Mouse (Mus musculus) intestine, embryonic 14.5 days (tissue): ENCODE results near the gene Tecr. TPM values are rescaled to one million over a fixed set of nuclear protein-coding genes. Genes with fewer than 3 reads are reported as not detected.

Experiments
- ATAC-seq: fragments of 200-750 bp; cut with Nextera tagmentation; replicated peaks from 2 replicates; pipeline ENCODE4 v1.8.0; 2017; ENCODE audit warnings: low read depth, moderate number of reproducible peaks, moderate TSS enrichment, moderate library complexity; ENCODE audit not compliant: low FRiP score, low TSS enrichment
- DNase-seq: peaks from one replicate; pipeline ENCODE4 v3.0.0-alpha.2; 2018; ENCODE audit warnings: low spot score
- H3K27ac ChIP-seq: fragments of 300-500 bp; sonication (generic); 2 replicates; pipeline ENCODE4 v1.5.1; 2014; ENCODE audit warnings: low read depth, mild to moderate bottlenecking, control low read depth
- H3K27me3 ChIP-seq: fragments of 300-500 bp; sonication (generic); replicated peaks from 2 replicates; pipeline ENCODE4 v1.6.1; 2014; ENCODE audit warnings: low read length, control low read depth; ENCODE audit not compliant: control insufficient read depth, insufficient read depth
- H3K36me3 ChIP-seq: fragments of 300-500 bp; sonication (generic); 2 replicates; pipeline ENCODE4 v1.6.1; 2014; ENCODE audit warnings: low read length, control low read depth; ENCODE audit not compliant: control insufficient read depth, insufficient read depth
- H3K4me1 ChIP-seq: fragments of 300-500 bp; sonication (generic); replicated peaks from 2 replicates; pipeline ENCODE4 v1.6.1; 2014; ENCODE audit warnings: low read length, control low read depth, mixed read lengths; ENCODE audit not compliant: control insufficient read depth, insufficient read depth
- H3K4me2 ChIP-seq: fragments of 300-500 bp; sonication (generic); 2 replicates; pipeline ENCODE4 v1.6.1; 2014; ENCODE audit warnings: low read length
- H3K4me3 ChIP-seq: fragments of 300-500 bp; sonication (generic); 2 replicates; pipeline ENCODE4 v1.5.1; 2014; ENCODE audit warnings: low read depth, low read length, control low read depth, mixed read lengths
- H3K9ac ChIP-seq: fragments of 300-500 bp; sonication (generic); 2 replicates; pipeline ENCODE4 v1.6.1; 2014; ENCODE audit warnings: mild to moderate bottlenecking, low read length
- H3K9me3 ChIP-seq: fragments of 300-500 bp; sonication (generic); 2 replicates; pipeline ENCODE4 v1.6.1; 2016; ENCODE audit warnings: low read length, control low read depth; ENCODE audit not compliant: control insufficient read depth
- WGBS: fragments of 180-500 bp; shearing (Covaris S2); extraction: QIAGEN DNeasy Blood & Tissue Kit; methylation state at CpG from one replicate; pipeline ENCODE4 v1.1.7; 2014; 5-methylcytosine and 5-hydroxymethylcytosine counted together
- polyA plus RNA-seq: library from polyadenylated mRNA; unstranded; fragments of >200 nt; fragmentation: Nextera tagmentation; extraction: Ambion mirVana; gene quantifications from 2 replicates; pipeline ENCODE4 v1.2.1, GENCODE M21; 2014

The Tecr gene
- polyA plus RNA-seq, 1 experiment from 2014 or later, result 660 TPM

GRCm38 (mm10) chr8:83583236-83583635 is 24.5 kb downstream of the Tecr start:
- Histone ChIP-seq H3K4me2 (no peak overlapping the region), H3K9me3 (no peaks in the 10 kb centered on the region), H3K9ac (no peak overlapping the region), H3K4me3 (no peak overlapping the region), H3K27me3 (no peaks in the 10 kb centered on the region), H3K4me1 (0 out of 2 replicates have a peak, but pooled peaks cover 5% of the 10 kb centered on the region), H3K27ac (no peak overlapping the region), H3K36me3 (peaks cover 15% of the 10 kb centered on the region; the same call in 1 of the 2 replicates)
- ATAC-seq, result no peak
- 83% methylated on average over 15 of the region's 15 CpGs for WGBS
- DNase-seq, result no peak

- no peak overlapping the region for H3K27ac ChIP-seq
- H3K4me3 ChIP-seq, result no peak overlapping the region
- H3K4me1 ChIP-seq, result peaks cover 9% of the 10 kb centered on the region; the same call in 1 of the 2 replicates
- no peaks in the 10 kb centered on the region for H3K9me3 ChIP-seq
- WGBS, result 87% methylated on average over 8 of the region's 8 CpGs
- H3K4me2 ChIP-seq, result no peak overlapping the region
- ATAC-seq, result no peak
- no peak overlapping the region for H3K9ac ChIP-seq
- no peaks in the 10 kb centered on the region for H3K27me3 ChIP-seq
- peaks cover 15% of the 10 kb centered on the region; the same call in 1 of the 2 replicates for H3K36me3 ChIP-seq
- DNase-seq, result no peak
Measured at GRCm38 (mm10) chr8:83582226-83582625, 25.5 kb downstream of the Tecr start.

- WGBS, result 91% methylated on average over 8 of the region's 8 CpGs
- H3K4me2 ChIP-seq, result no peak overlapping the region
- no peaks in the 10 kb centered on the region for H3K27me3 ChIP-seq
- no peak overlapping the region for H3K4me3 ChIP-seq
- DNase-seq, result peak; percentile 47
- no peak for ATAC-seq
- H3K9me3 ChIP-seq, result no peaks in the 10 kb centered on the region
- no peak overlapping the region for H3K27ac ChIP-seq
- peaks cover 19% of the 10 kb centered on the region; the same call in 1 of the 2 replicates for H3K4me1 ChIP-seq
- no peak overlapping the region for H3K9ac ChIP-seq
- peaks cover 13% of the 10 kb centered on the region; the same call in 1 of the 2 replicates for H3K36me3 ChIP-seq
Measured at GRCm38 (mm10) chr8:83580826-83581225, 26.9 kb downstream of the Tecr start.

- H3K9me3 ChIP-seq, result no peaks in the 10 kb centered on the region
- H3K4me1 ChIP-seq, result peaks cover 19% of the 10 kb centered on the region; the same call in 1 of the 2 replicates
- no peak overlapping the region for H3K27ac ChIP-seq
- no peak overlapping the region for H3K4me3 ChIP-seq
- DNase-seq (peak; percentile 44), ATAC-seq (no peak)
- no peak overlapping the region for H3K4me2 ChIP-seq
- H3K9ac ChIP-seq, result no peak overlapping the region
- H3K27me3 ChIP-seq, result no peaks in the 10 kb centered on the region
- peaks cover 10% of the 10 kb centered on the region; the same call in 1 of the 2 replicates for H3K36me3 ChIP-seq
- 86% methylated on average over 8 of the region's 8 CpGs for WGBS
Measured at GRCm38 (mm10) chr8:83579676-83580075, 28.1 kb downstream of the Tecr start.

- Histone ChIP-seq H3K9ac (no peak overlapping the region), H3K4me1 (peaks cover 19% of the 10 kb centered on the region; the same call in 1 of the 2 replicates), H3K27me3 (no peaks in the 10 kb centered on the region), H3K4me3 (no peak overlapping the region), H3K27ac (no peak overlapping the region), H3K4me2 (no peak overlapping the region), H3K36me3 (peaks cover 9% of the 10 kb centered on the region), H3K9me3 (no peaks in the 10 kb centered on the region)
- WGBS, result 69% methylated on average over 17 of the region's 17 CpGs
- DNase-seq, result peak; percentile 51
- ATAC-seq, result no peak
Measured at GRCm38 (mm10) chr8:83578131-83579055, 29.4 kb downstream of the Tecr start.

GRCm38 (mm10) chr8:83577384-83577791 is 30.4 kb downstream of the Tecr start:
- DNase-seq (peak; percentile 49), ATAC-seq (no peak)
- H3K4me3 ChIP-seq, result no peak overlapping the region
- peaks cover 19% of the 10 kb centered on the region; the same call in 1 of the 2 replicates for H3K4me1 ChIP-seq
- no peak overlapping the region for H3K4me2 ChIP-seq
- H3K27me3 ChIP-seq, result no peaks in the 10 kb centered on the region
- 54% methylated on average over 9 of the region's 9 CpGs for WGBS
- H3K36me3 ChIP-seq, result peaks cover 17% of the 10 kb centered on the region
- no peak overlapping the region for H3K9ac ChIP-seq
- no peak overlapping the region for H3K27ac ChIP-seq
- H3K9me3 ChIP-seq, result no peaks in the 10 kb centered on the region

- ATAC-seq (no peak), DNase-seq (peak; percentile 46)
- no peaks in the 10 kb centered on the region for H3K9me3 ChIP-seq
- H3K36me3 ChIP-seq, result peaks cover 22% of the 10 kb centered on the region
- H3K4me3 ChIP-seq, result no peak overlapping the region
- no peak overlapping the region for H3K9ac ChIP-seq
- H3K4me2 ChIP-seq, result no peak overlapping the region
- H3K27ac ChIP-seq, result peak overlapping the region; percentile 23; the same call in 1 of the 2 replicates
- 67% methylated on average over 4 of the region's 4 CpGs for WGBS
- peaks cover 19% of the 10 kb centered on the region; the same call in 1 of the 2 replicates for H3K4me1 ChIP-seq
- no peaks in the 10 kb centered on the region for H3K27me3 ChIP-seq
Measured at GRCm38 (mm10) chr8:83576921-83577320, 30.9 kb downstream of the Tecr start.

- Histone ChIP-seq H3K27ac (peak overlapping the region; percentile 23; the same call in 1 of the 2 replicates), H3K9me3 (no peaks in the 10 kb centered on the region), H3K9ac (no peak overlapping the region), H3K4me3 (no peak overlapping the region), H3K4me1 (peaks cover 19% of the 10 kb centered on the region; the same call in 1 of the 2 replicates), H3K4me2 (no peak overlapping the region), H3K36me3 (peaks cover 26% of the 10 kb centered on the region), H3K27me3 (no peaks in the 10 kb centered on the region)
- 51% methylated on average over 3 of the region's 4 CpGs for WGBS
- no peak for ATAC-seq
- peak; percentile 43 for DNase-seq
Measured at GRCm38 (mm10) chr8:83576516-83576895, 31.3 kb downstream of the Tecr start.
